Mouse (Mus musculus): ENCODE measurements at regions not wholly inside any gene's neighbourhood (a gene's known extent, or its start where the extent isn't known, plus 50 kb on each side); places are given as distances from the start of the nearest gene placed in this dataset.

- no peak for DNase-seq (ENCODE audit: low read depth)
These were observed 226.2 kb upstream of the Zdhhc25 start for GRCm38 (mm10) chr15:88373923-88374322.

- no peak for DNase-seq (ENCODE audit: low read depth)
These were observed 220.8 kb upstream of the Zdhhc25 start for GRCm38 (mm10) chr15:88379342-88379741.

- DNase-seq (ENCODE audit: low read depth): no peak
These were observed 220.0 kb upstream of the Zdhhc25 start for GRCm38 (mm10) chr15:88379951-88380623.

- no peak for DNase-seq (ENCODE audit: low read depth)
These were observed 218.7 kb upstream of the Zdhhc25 start for GRCm38 (mm10) chr15:88381419-88381818.

GRCm38 (mm10) chr15:88385943-88386342 lies 214.2 kb upstream of the Zdhhc25 start:
- no peak for DNase-seq (ENCODE audit: low read depth)

- no peak for DNase-seq (ENCODE audit: low read depth)
These were observed 213.4 kb upstream of the Zdhhc25 start for GRCm38 (mm10) chr15:88386711-88387110.

- no peak for DNase-seq (ENCODE audit: low read depth)
These were observed 208.3 kb upstream of the Zdhhc25 start for GRCm38 (mm10) chr15:88391822-88392221.

GRCm38 (mm10) chr15:88399064-88399463 lies 201.0 kb upstream of the Zdhhc25 start:
- no peak for DNase-seq (ENCODE audit: low read depth)

- no peak for DNase-seq (ENCODE audit: low read depth)
These were observed 200.1 kb upstream of the Zdhhc25 start for GRCm38 (mm10) chr15:88399989-88400388.

GRCm38 (mm10) chr15:88400787-88401186 lies 199.3 kb upstream of the Zdhhc25 start:
- DNase-seq (ENCODE audit: low read depth): no peak

GRCm38 (mm10) chr15:88408461-88409379 lies 191.4 kb upstream of the Zdhhc25 start:
- no peak for DNase-seq (ENCODE audit: low read depth)

GRCm38 (mm10) chr15:88414206-88414605 lies 185.9 kb upstream of the Zdhhc25 start:
- DNase-seq (ENCODE audit: low read depth): no peak

- no peak for DNase-seq (ENCODE audit: low read depth)
These were observed 181.2 kb upstream of the Zdhhc25 start for GRCm38 (mm10) chr15:88418881-88419280.

GRCm38 (mm10) chr15:88428441-88428840 lies 171.7 kb upstream of the Zdhhc25 start:
- no peak for DNase-seq (ENCODE audit: low read depth)

- no peak for DNase-seq (ENCODE audit: low read depth)
These were observed 169.2 kb upstream of the Zdhhc25 start for GRCm38 (mm10) chr15:88430941-88431340.

- DNase-seq (ENCODE audit: low read depth): no peak
These were observed 151.8 kb upstream of the Zdhhc25 start for GRCm38 (mm10) chr15:88448272-88448671.

- DNase-seq (ENCODE audit: low read depth): no peak
These were observed 148.9 kb upstream of the Zdhhc25 start for GRCm38 (mm10) chr15:88451241-88451640.

GRCm38 (mm10) chr15:88468107-88468506 lies 132.0 kb upstream of the Zdhhc25 start:
- DNase-seq (ENCODE audit: low read depth): no peak

- peak; percentile 2 for DNase-seq (ENCODE audit: low read depth)
These were observed 131.3 kb upstream of the Zdhhc25 start for GRCm38 (mm10) chr15:88468810-88469209.

GRCm38 (mm10) chr15:88469508-88470455 lies 130.3 kb upstream of the Zdhhc25 start:
- no peak for DNase-seq (ENCODE audit: low read depth)

- DNase-seq (ENCODE audit: low read depth): no peak
These were observed 127.6 kb upstream of the Zdhhc25 start for GRCm38 (mm10) chr15:88472351-88473100.

All from fibroblast of lung, adult 2 months (primary cell).